Mouse (Mus musculus): ENCODE results near the gene Cbr4. TPM values are rescaled to one million over a fixed set of nuclear protein-coding genes. Genes with fewer than 3 reads are reported as not detected.

Gene Cbr4
- total and polyA plus RNA-seq, 3 experiments: 37.0 to 59.1 (median 40.2) TPM

- no peak overlapping the region for H3K4me3 ChIP-seq (replicated peaks in 1 of 3; ENCODE audit: low read depth in 2 of 3, low read length in 2 of 3, poor library complexity in 1 of 3)
- H3K36me3 ChIP-seq (replicated peaks in 1 of 2; ENCODE audit: control insufficient read depth in 1 of 2, insufficient read depth in 1 of 2, low read length in 1 of 2): no peaks in the 10 kb centered on the region
- in situ Hi-C loops (cut with MboI; ENCODE audit: low pct_ligation_motif_present, low pct_unique_long_range_greater_than_20kb, low sequenced_read_pairs) (loop anchor here (10.0 kb wide), 1 partner anchor 95 kb away; no protein-coding TSS in a partner anchor), dilution Hi-C loops (cut with MboI; ENCODE audit: extremely low pct_ligation_motif_present, extremely low pct_unique_long_range_greater_than_20kb, low sequenced_read_pairs) (no loop called here)
- H3K9ac ChIP-seq (ENCODE audit: insufficient read depth, low read depth): no peak overlapping the region
- H3K9me3 ChIP-seq (replicated peaks; ENCODE audit: low read length): no peaks in the 10 kb centered on the region
- H3K27me3 ChIP-seq (replicated peaks): no peaks in the 10 kb centered on the region
- peaks cover 11 to 25% of the 10 kb centered on the region in 2 experiments for H3K4me1 ChIP-seq (ENCODE audit: control insufficient read depth in 1 of 2, insufficient read depth in 2 of 2)
- H3K4me2 ChIP-seq (ENCODE audit: insufficient read depth, low read depth, poor library complexity, severe bottlenecking): no peak overlapping the region
- H3K27ac ChIP-seq (ENCODE audit: insufficient read depth, low read depth): no peak overlapping the region
- H3K79me2 ChIP-seq (replicated peaks; ENCODE audit: control insufficient read depth, extremely low read depth, insufficient read depth, poor library complexity, severe bottlenecking): no peaks in the 10 kb centered on the region
- DNase-seq (ENCODE audit: extremely low read depth): peak; percentile 66
- TF ChIP-seq NELFE (IDR thresholded peaks at IDR 0.05; ENCODE audit: low read depth, low read length): peak; percentile 43; the same call in 1 of the 2 replicates
- TF ChIP-seq SMC3 (IDR thresholded peaks at IDR 0.05; ENCODE audit: low read depth, low read length): peak; percentile 92
- TF ChIP-seq ZC3H11A (IDR thresholded peaks at IDR 0.05; ENCODE audit: low read depth, low read length): peak; percentile 42
- TF ChIP-seq IRF4 (IDR thresholded peaks at IDR 0.05; ENCODE audit: low read depth, low read length): 0 out of 2 replicates have a peak, but pooled peaks have one; percentile 7
- TF ChIP-seq ELF1 (IDR thresholded peaks at IDR 0.05; ENCODE audit: low read depth, low read length): 0 out of 2 replicates have a peak, but pooled peaks have one; percentile 8
- TF ChIP-seq CTCF (conservative IDR thresholded peaks at IDR 0.05 in 1 of 2, IDR thresholded peaks at IDR 0.05 in 1 of 2; ENCODE audit: low read depth in 2 of 2, low read length in 2 of 2): peak in 1 of 2 experiments; percentile 82; a peak in 2 of 4 replicates
- no peak for TF ChIP-seq JUN (IDR thresholded peaks at IDR 0.05; ENCODE audit: insufficient read depth, low read depth, low read length)
- TF ChIP-seq TBP (conservative IDR thresholded peaks at IDR 0.05; ENCODE audit: low read depth, low read length): no peak
- TF ChIP-seq BHLHE40 (IDR thresholded peaks at IDR 0.05; ENCODE audit: low read depth, low read length): no peak
- TF ChIP-seq MAZ (IDR thresholded peaks at IDR 0.05; ENCODE audit: low read depth, low read length): no peak
- peak; percentile 67 for TF ChIP-seq RAD21 (IDR thresholded peaks at IDR 0.05; ENCODE audit: low read depth, low read length)
Observed at GRCm38 (mm10) chr8:61479506-61480214, 7.9 kb upstream of the Cbr4 start.

GRCm38 (mm10) chr8:61480260-61480967 is 7.1 kb upstream of the Cbr4 start:
- H3K36me3 ChIP-seq (replicated peaks in 1 of 2; ENCODE audit: control insufficient read depth in 1 of 2, insufficient read depth in 1 of 2, low read length in 1 of 2): no peaks in the 10 kb centered on the region
- in situ Hi-C loops (cut with MboI; ENCODE audit: low pct_ligation_motif_present, low pct_unique_long_range_greater_than_20kb, low sequenced_read_pairs): no loop called here
- no peaks in the 10 kb centered on the region for H3K79me2 ChIP-seq (replicated peaks; ENCODE audit: control insufficient read depth, extremely low read depth, insufficient read depth, poor library complexity, severe bottlenecking)

More at GRCm38 (mm10) chr8:61480260-61480967, 7.1 kb upstream of the Cbr4 start:
- no peak for DNase-seq (ENCODE audit: extremely low read depth)
- H3K27ac ChIP-seq (ENCODE audit: insufficient read depth, low read depth): no peak overlapping the region
- no peaks in the 10 kb centered on the region for H3K9me3 ChIP-seq (replicated peaks; ENCODE audit: low read length)
- no peak overlapping the region for H3K4me3 ChIP-seq (replicated peaks in 1 of 3; ENCODE audit: low read depth in 2 of 3, low read length in 2 of 3, poor library complexity in 1 of 3)
- TF ChIP-seq SIN3A (IDR thresholded peaks at IDR 0.05; ENCODE audit: low read length) (no peak), ELF1 (IDR thresholded peaks at IDR 0.05; ENCODE audit: low read depth, low read length) (no peak), TCF12 (IDR thresholded peaks at IDR 0.05; ENCODE audit: low read depth, low read length) (no peak), IRF4 (IDR thresholded peaks at IDR 0.05; ENCODE audit: low read depth, low read length) (no peak), KAT2A (IDR thresholded peaks at IDR 0.05; ENCODE audit: insufficient replicate concordance, low read length) (no peak), ZNF384 (IDR thresholded peaks at IDR 0.05; ENCODE audit: low read depth, low read length) (no peak), SMC3 (IDR thresholded peaks at IDR 0.05; ENCODE audit: low read depth, low read length) (no peak), POLR2A (IDR thresholded peaks at IDR 0.05; ENCODE audit: low read depth, low read length) (no peak), EP300 (IDR thresholded peaks at IDR 0.05; ENCODE audit: low read length) (no peak), MAX (IDR thresholded peaks at IDR 0.05; ENCODE audit: low read length) (no peak), MXI1 (IDR thresholded peaks at IDR 0.05; ENCODE audit: low read depth, low read length) (no peak), ZMIZ1 (IDR thresholded peaks at IDR 0.05; ENCODE audit: low read depth, low read length) (no peak), HCFC1 (IDR thresholded peaks at IDR 0.05; ENCODE audit: low read depth, low read length) (no peak), ZKSCAN1 (IDR thresholded peaks at IDR 0.05; ENCODE audit: borderline replicate concordance, low read depth, low read length) (no peak), MAFK (IDR thresholded peaks at IDR 0.05; ENCODE audit: insufficient replicate concordance, low read length) (no peak), RCOR1 (conservative IDR thresholded peaks at IDR 0.05; ENCODE audit: low read depth, low read length) (no peak)
- peaks cover 7 to 18% of the 10 kb centered on the region in 2 experiments for H3K4me1 ChIP-seq (ENCODE audit: control insufficient read depth in 1 of 2, insufficient read depth in 2 of 2)
- no peak overlapping the region for H3K9ac ChIP-seq (ENCODE audit: insufficient read depth, low read depth)
- H3K27me3 ChIP-seq (replicated peaks): no peaks in the 10 kb centered on the region
- dilution Hi-C loops (cut with MboI; ENCODE audit: extremely low pct_ligation_motif_present, extremely low pct_unique_long_range_greater_than_20kb, low sequenced_read_pairs): no loop called here
- no peak overlapping the region for H3K4me2 ChIP-seq (ENCODE audit: insufficient read depth, low read depth, poor library complexity, severe bottlenecking)

Measured in CH12.LX (cell line).